Mouse (Mus musculus): ENCODE measurements around the gene Mier3. TPM values are rescaled to one million over a fixed set of nuclear protein-coding genes. Genes with fewer than 3 reads are reported as not detected.

Gene Mier3
- total RNA-seq (2012; rRNA removed) = 16.5 and 18.6 TPM in 2 replicates

GRCm38 (mm10) chr13:111680679-111681078, at the start of gene Mier3:
Gene Mier3 (plus strand): TSS chr13:111680979.
- Histone ChIP-seq H3K4me3 (ENCODE audit: insufficient read depth in 1 of 2, low read depth in 1 of 2, low read length in 2 of 2, poor library complexity in 1 of 2, severe bottlenecking in 1 of 2) (no peak within 1 kb of the TSS), H3K9ac (ENCODE audit: insufficient read depth, low read depth, low read length, poor library complexity, severe bottlenecking) (no peak within 1 kb of the TSS), H3K27ac (ENCODE audit: insufficient read depth, low read depth, low read length, poor library complexity, severe bottlenecking) (no peak within 1 kb of the TSS), H3K9me3 (ENCODE audit: control insufficient read depth, insufficient read depth, low read depth, low read length) (no peaks in the 10 kb centered on the region), H3K4me1 (ENCODE audit: control insufficient read depth in 2 of 2, insufficient read depth in 2 of 2, low read length in 2 of 2, poor library complexity in 1 of 2) (peaks cover 2 to 4% of the 10 kb centered on the region in 2 experiments; a peak in 3 of 4 replicates), H3K36me3 (ENCODE audit: control insufficient read depth, insufficient read depth, low read length, poor library complexity, severe bottlenecking) (no peaks in the 10 kb centered on the region)
- in situ Hi-C loops (cut with MboI; ENCODE audit: low sequenced_read_pairs in 2 of 2, unreplicated experiment in 2 of 2) = no loop called here
- no peak for TF ChIP-seq ZC3H11A (IDR thresholded peaks at IDR 0.05; ENCODE audit: borderline replicate concordance, low read depth, low read length)
- no peak for TF ChIP-seq ZNF384 (IDR thresholded peaks at IDR 0.05; ENCODE audit: low read depth, low read length)
- TF ChIP-seq CHD2 (IDR thresholded peaks at IDR 0.05; ENCODE audit: low read depth, low read length) = no peak
- no peak for TF ChIP-seq HCFC1 (IDR thresholded peaks at IDR 0.05; ENCODE audit: borderline replicate concordance, insufficient read depth, low read length)
- TF ChIP-seq MAFK (IDR thresholded peaks at IDR 0.05; ENCODE audit: insufficient read depth, low read depth, low read length) = no peak
- DNase-seq (ENCODE audit: low read depth, low spot score) = no peak

- in situ Hi-C loops (cut with MboI; ENCODE audit: low sequenced_read_pairs in 2 of 2, unreplicated experiment in 2 of 2) = no loop called here
- Histone ChIP-seq H3K36me3 (ENCODE audit: control insufficient read depth, insufficient read depth, low read length, poor library complexity, severe bottlenecking) (no peaks in the 10 kb centered on the region), H3K4me3 (ENCODE audit: insufficient read depth in 1 of 2, low read depth in 1 of 2, low read length in 2 of 2, poor library complexity in 1 of 2, severe bottlenecking in 1 of 2) (no peak overlapping the region), H3K4me1 (ENCODE audit: control insufficient read depth in 2 of 2, insufficient read depth in 2 of 2, low read length in 2 of 2, poor library complexity in 1 of 2) (no peaks in the 10 kb centered on the region), H3K9me3 (ENCODE audit: control insufficient read depth, insufficient read depth, low read depth, low read length) (no peaks in the 10 kb centered on the region; the same call in 1 of the 2 replicates), H3K9ac (ENCODE audit: insufficient read depth, low read depth, low read length, poor library complexity, severe bottlenecking) (no peak overlapping the region), H3K27ac (ENCODE audit: insufficient read depth, low read depth, low read length, poor library complexity, severe bottlenecking) (no peak overlapping the region)
- no peak for DNase-seq (ENCODE audit: low read depth, low spot score)
- no peak for TF ChIP-seq ZNF384 (IDR thresholded peaks at IDR 0.05; ENCODE audit: low read depth, low read length)
- TF ChIP-seq MAFK (IDR thresholded peaks at IDR 0.05; ENCODE audit: insufficient read depth, low read depth, low read length) = no peak
- TF ChIP-seq HCFC1 (IDR thresholded peaks at IDR 0.05; ENCODE audit: borderline replicate concordance, insufficient read depth, low read length) = no peak
- no peak for TF ChIP-seq ZC3H11A (IDR thresholded peaks at IDR 0.05; ENCODE audit: borderline replicate concordance, low read depth, low read length)
- no peak for TF ChIP-seq CHD2 (IDR thresholded peaks at IDR 0.05; ENCODE audit: low read depth, low read length)
Observed at GRCm38 (mm10) chr13:111634163-111635160, 46.3 kb upstream of the Mier3 start.

GRCm38 (mm10) chr13:111640319-111640718, 40.5 kb upstream of the Mier3 start:
- Histone ChIP-seq H3K27ac (ENCODE audit: insufficient read depth, low read depth, low read length, poor library complexity, severe bottlenecking) (no peak overlapping the region), H3K36me3 (ENCODE audit: control insufficient read depth, insufficient read depth, low read length, poor library complexity, severe bottlenecking) (no peaks in the 10 kb centered on the region), H3K9ac (ENCODE audit: insufficient read depth, low read depth, low read length, poor library complexity, severe bottlenecking) (no peak overlapping the region), H3K9me3 (ENCODE audit: control insufficient read depth, insufficient read depth, low read depth, low read length) (no peaks in the 10 kb centered on the region; the same call in 1 of the 2 replicates), H3K4me3 (ENCODE audit: insufficient read depth in 1 of 2, low read depth in 1 of 2, low read length in 2 of 2, poor library complexity in 1 of 2, severe bottlenecking in 1 of 2) (no peak overlapping the region), H3K4me1 (ENCODE audit: control insufficient read depth in 2 of 2, insufficient read depth in 2 of 2, low read length in 2 of 2, poor library complexity in 1 of 2) (no peaks in the 10 kb centered on the region)
- TF ChIP-seq CHD2 (IDR thresholded peaks at IDR 0.05; ENCODE audit: low read depth, low read length) (no peak), ZNF384 (IDR thresholded peaks at IDR 0.05; ENCODE audit: low read depth, low read length) (no peak), MAFK (IDR thresholded peaks at IDR 0.05; ENCODE audit: insufficient read depth, low read depth, low read length) (no peak), ZC3H11A (IDR thresholded peaks at IDR 0.05; ENCODE audit: borderline replicate concordance, low read depth, low read length) (no peak), HCFC1 (IDR thresholded peaks at IDR 0.05; ENCODE audit: borderline replicate concordance, insufficient read depth, low read length) (no peak)
- in situ Hi-C loops (cut with MboI; ENCODE audit: low sequenced_read_pairs in 2 of 2, unreplicated experiment in 2 of 2) = no loop called here
- DNase-seq (ENCODE audit: low read depth, low spot score) = no peak

- H3K9me3 ChIP-seq (ENCODE audit: control insufficient read depth, insufficient read depth, low read depth, low read length) = no peaks in the 10 kb centered on the region
- H3K4me1 ChIP-seq (ENCODE audit: control insufficient read depth in 2 of 2, insufficient read depth in 2 of 2, low read length in 2 of 2, poor library complexity in 1 of 2) = no peaks in the 10 kb centered on the region
- H3K27ac ChIP-seq (ENCODE audit: insufficient read depth, low read depth, low read length, poor library complexity, severe bottlenecking) = no peak overlapping the region
- in situ Hi-C loops (cut with MboI; ENCODE audit: low sequenced_read_pairs in 2 of 2, unreplicated experiment in 2 of 2) = no loop called here
- no peak for TF ChIP-seq ZNF384 (IDR thresholded peaks at IDR 0.05; ENCODE audit: low read depth, low read length)
- no peak for TF ChIP-seq CHD2 (IDR thresholded peaks at IDR 0.05; ENCODE audit: low read depth, low read length)
- no peak for TF ChIP-seq MAFK (IDR thresholded peaks at IDR 0.05; ENCODE audit: insufficient read depth, low read depth, low read length)
- no peak overlapping the region for H3K9ac ChIP-seq (ENCODE audit: insufficient read depth, low read depth, low read length, poor library complexity, severe bottlenecking)
- no peak for DNase-seq (ENCODE audit: low read depth, low spot score)
- H3K36me3 ChIP-seq (ENCODE audit: control insufficient read depth, insufficient read depth, low read length, poor library complexity, severe bottlenecking) = no peaks in the 10 kb centered on the region
- H3K4me3 ChIP-seq (ENCODE audit: insufficient read depth in 1 of 2, low read depth in 1 of 2, low read length in 2 of 2, poor library complexity in 1 of 2, severe bottlenecking in 1 of 2) = no peak overlapping the region
Observed at GRCm38 (mm10) chr13:111643636-111644035, 37.1 kb upstream of the Mier3 start.

All from ES-E14 (cell line).